Mouse (Mus musculus): ENCODE results near the gene H2afv.

The H2afv gene

GRCm38 (mm10) chr11:6444077-6444853 is at the start of gene H2afv:
TSS of gene H2afv (minus strand) at chr11:6444443.
- DNase-seq, result peak; percentile 98 to 99

GRCm38 (mm10) chr11:6489691-6490503 is 45.7 kb upstream of the H2afv start:
- DNase-seq, result peak; percentile 48 to 58

GRCm38 (mm10) chr11:6489257-6489656 is 45.0 kb upstream of the H2afv start:
- DNase-seq, result no peak

GRCm38 (mm10) chr11:6488041-6488684 is 43.9 kb upstream of the H2afv start:
- DNase-seq, result no peak

GRCm38 (mm10) chr11:6487496-6487895 is 43.3 kb upstream of the H2afv start:
- no peak for DNase-seq

- DNase-seq, result no peak
These were observed 42.7 kb upstream of the H2afv start for GRCm38 (mm10) chr11:6486916-6487315.

- DNase-seq, result no peak
These were observed 40.2 kb upstream of the H2afv start for GRCm38 (mm10) chr11:6484244-6484959.

- no peak for DNase-seq
These were observed 38.9 kb upstream of the H2afv start for GRCm38 (mm10) chr11:6483103-6483502.

GRCm38 (mm10) chr11:6481669-6482185 is 37.5 kb upstream of the H2afv start:
- no peak for DNase-seq

- DNase-seq, result no peak
These were observed 36.6 kb upstream of the H2afv start for GRCm38 (mm10) chr11:6480681-6481405.

- DNase-seq, result no peak
These were observed 35.9 kb upstream of the H2afv start for GRCm38 (mm10) chr11:6480191-6480590.

GRCm38 (mm10) chr11:6479231-6479630 is 35.0 kb upstream of the H2afv start:
- DNase-seq, result no peak

GRCm38 (mm10) chr11:6477350-6477749 is 33.1 kb upstream of the H2afv start:
- DNase-seq, result no peak

GRCm38 (mm10) chr11:6476876-6477275 is 32.6 kb upstream of the H2afv start:
- DNase-seq, result no peak

GRCm38 (mm10) chr11:6475867-6476484 is 31.7 kb upstream of the H2afv start, which contains the start of gene Purb:
TSS of gene Purb (minus strand) at chr11:6475917.
- DNase-seq, result peak; percentile 92 to 94

GRCm38 (mm10) chr11:6474874-6475731 is 30.9 kb upstream of the H2afv start:
- peak; percentile 65 to 72 for DNase-seq

GRCm38 (mm10) chr11:6474381-6474780 is 30.1 kb upstream of the H2afv start:
- no peak for DNase-seq

- no peak for DNase-seq
These were observed 27.8 kb upstream of the H2afv start for GRCm38 (mm10) chr11:6472076-6472475.

- no peak for DNase-seq
These were observed 27.2 kb upstream of the H2afv start for GRCm38 (mm10) chr11:6471493-6471892.

GRCm38 (mm10) chr11:6471054-6471453 is 26.8 kb upstream of the H2afv start:
- DNase-seq, result no peak
